Mouse (Mus musculus) kidney, postnatal 36 days (tissue): ENCODE measurements around the gene Spata25.

ENCODE experiments used
- DNase-seq, 2 experiments: peaks; one replicate each; pipeline ENCODE4 v3.0.0; 2021 to 2022; ENCODE audit warnings: mixed read lengths in 2 of 2

The Spata25 gene

DNA sequence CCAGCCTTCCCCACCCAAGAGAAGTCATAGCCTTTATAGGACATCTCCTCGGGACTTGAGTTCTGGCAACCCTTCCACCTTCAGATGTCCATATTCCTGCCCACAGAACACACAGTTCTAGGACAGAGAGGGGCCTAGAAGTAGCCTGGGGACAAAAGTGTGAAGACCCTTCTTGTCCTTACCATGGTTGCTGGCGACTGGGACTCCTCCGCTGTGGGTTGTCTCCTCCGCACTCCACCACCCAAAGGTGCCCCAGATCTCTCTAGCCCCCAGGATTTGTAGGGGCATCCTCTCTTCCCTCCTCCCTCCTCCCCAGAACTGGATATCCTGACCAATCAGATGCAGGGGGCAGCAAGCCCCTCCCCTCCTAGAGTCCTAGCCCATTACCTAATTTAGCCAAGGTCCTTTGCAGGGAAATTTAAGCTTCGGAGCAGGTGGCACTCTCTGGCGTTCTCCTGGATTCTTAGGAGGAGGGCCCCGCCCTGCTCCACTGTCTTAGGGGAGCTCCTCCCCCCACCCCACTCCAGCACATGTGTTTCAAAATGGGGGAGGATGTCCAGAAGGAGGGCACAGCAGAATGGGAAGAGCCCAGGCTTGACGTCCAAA is 48.8 kb downstream of the Spata25 start, which contains the start of gene Tnnc2:
Gene Tnnc2 (minus strand): TSS at position 487 of the 606 bp plus-strand sequence.
- no peak for DNase-seq

DNA sequence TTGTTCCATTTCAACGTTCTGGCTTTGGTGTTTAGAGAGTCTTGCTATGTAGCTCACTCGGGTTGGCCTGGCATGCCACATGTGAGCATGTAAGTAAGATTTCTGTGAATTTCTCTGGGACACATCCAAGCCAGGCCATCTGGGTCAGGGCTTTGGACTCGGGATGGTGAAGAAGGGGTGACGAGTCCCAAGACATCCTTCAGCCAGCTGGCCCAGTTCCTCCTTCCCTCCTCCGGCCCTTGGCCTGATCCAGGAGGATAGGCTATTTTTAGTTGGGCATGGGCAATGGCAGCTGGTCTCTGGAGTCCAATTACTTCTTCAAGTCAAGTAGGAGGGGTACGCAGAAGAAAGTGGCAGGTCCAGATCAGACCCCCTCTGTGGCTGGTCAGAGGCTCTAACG is 49.5 kb downstream of the Spata25 start:
- DNase-seq = no peak

- no peak for DNase-seq
These were observed 50.4 kb downstream of the Spata25 start for GRCm38 (mm10) chr2:164778015-164778287.

GRCm38 (mm10) chr2:164777246-164778014 is 50.9 kb downstream of the Spata25 start:
- no peak for DNase-seq

DNA sequence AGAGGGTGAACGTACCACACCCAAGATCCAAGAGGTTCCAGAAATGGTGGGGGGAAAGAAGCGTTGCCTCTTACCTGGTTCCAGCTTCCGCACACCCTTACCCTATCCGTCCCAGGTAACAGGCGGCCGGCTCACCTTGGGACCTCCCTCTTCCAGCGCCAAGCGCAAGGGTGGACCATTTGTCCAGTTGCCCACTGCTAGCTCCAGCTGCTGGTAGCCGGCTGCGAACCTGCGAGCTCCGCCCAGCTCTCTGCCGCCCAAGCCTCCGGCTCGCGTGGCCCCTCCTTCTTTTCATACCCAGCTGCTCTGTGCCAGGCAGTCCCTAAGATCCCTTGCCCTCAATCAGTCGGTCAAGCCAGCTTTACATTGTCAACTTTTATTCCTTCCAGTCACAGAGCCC is 51.5 kb downstream of the Spata25 start:
- DNase-seq = no peak
